Mouse (Mus musculus) frontal cortex, adult (tissue): ENCODE measurements at regions not wholly inside any gene's neighbourhood (a gene's known extent, or its start where the extent isn't known, plus 50 kb on each side); places are given as distances from the start of the nearest gene placed in this dataset.

Source experiments
- ATAC-seq: cut with Nextera tagmentation; 2 replicates; pipeline ENCODE4 v1.9.2; 2017; ENCODE audit warnings: mild to moderate bottlenecking, moderate library complexity, mixed read lengths; ENCODE audit not compliant: low TSS enrichment

DNA sequence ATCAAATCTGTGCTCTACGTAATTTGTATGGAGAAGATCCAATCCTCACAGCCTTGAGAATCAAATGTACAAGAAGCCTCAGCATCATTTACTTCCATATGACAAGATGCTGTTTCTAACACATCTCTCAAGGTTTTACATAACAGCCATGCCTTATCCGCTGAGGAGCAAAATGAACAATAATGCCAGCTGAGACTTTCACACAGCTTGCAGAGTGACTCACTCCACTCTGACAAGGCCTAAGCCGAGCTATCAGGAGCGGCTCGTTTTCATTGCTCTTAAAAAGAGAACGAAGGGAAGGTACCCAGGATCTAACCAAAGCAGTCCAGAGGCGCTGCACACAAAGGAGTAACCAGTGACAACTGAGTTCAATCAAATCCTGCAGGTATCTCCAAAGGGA is 803.5 kb downstream of the Efna5 start:
- peak; percentile 100 for ATAC-seq

DNA sequence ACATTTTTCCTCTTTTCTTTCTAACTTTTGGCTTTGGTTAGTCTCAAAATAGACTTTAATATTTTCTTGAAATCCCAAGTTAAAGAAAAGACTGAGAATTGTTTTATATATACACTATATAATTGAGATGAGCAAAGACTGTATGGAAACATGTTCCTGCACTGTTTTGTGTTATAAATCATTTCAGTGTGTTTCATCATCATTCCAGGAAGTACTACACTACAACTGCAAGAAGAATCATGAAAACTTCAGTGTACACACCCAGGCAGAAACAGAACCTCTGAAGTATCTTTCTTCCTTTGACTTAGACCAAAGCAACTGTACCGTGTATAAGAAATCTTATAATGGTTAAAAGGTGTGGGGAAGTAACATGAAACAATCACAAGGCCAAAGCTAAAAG is 816.2 kb downstream of the Efna5 start:
- ATAC-seq: no peak

DNA sequence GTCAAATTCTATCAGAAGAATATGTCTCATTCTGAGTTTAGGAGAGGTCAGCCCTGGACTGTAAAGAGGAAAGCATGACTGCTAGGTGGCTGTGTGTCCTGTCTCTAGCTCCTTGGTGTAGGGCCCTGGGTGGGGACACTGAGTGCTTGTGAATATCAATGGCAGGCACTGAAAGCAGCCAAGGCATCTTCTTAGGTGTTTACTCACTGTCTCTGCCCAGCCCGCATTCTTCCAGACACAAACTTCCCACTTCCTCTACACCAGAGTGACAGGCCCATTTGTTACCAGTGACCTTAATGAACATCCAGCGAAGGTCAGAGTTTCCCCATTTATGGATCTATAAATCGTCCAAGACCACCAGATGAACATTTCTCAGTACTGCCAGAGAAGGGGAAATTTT is 823.1 kb downstream of the Efna5 start:
- no peak for ATAC-seq

DNA sequence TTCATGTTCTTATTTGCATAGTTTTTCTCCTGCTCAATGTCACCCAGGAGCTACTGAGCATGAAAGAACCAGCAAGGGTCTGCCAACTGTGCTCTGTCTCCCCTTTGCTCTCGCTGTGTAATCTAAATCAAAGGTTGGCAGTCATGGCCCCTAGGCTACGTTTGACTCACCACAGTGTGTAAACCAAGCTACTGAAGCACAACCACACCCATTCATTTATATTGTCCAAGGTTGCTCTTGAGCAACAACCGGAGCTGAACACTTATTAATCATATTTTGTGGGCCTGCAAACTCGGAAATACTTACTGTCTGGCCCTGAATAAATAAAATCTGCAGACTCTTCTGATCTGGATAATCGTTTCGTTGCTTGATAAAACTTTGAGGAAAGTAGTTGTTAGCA is 826.3 kb downstream of the Efna5 start:
- no peak for ATAC-seq

DNA sequence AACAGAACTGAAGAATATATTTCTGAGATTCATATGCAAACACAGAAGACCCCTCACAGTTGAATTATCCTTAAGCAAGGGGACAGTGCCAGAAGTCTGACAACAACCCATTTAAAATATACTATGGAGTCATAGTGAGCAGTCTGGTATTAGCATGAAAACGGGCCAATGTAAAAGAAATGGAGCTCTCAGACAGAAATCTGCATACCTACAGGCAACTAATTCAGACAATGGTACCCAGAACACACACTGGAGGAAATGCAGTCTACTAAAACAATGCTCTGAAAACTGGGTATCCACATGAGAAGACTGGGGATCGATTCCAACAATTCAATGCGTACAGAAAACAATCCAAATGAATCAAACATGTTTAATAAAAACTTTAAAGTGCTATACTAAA is 832.1 kb downstream of the Efna5 start:
- no peak for ATAC-seq

DNA sequence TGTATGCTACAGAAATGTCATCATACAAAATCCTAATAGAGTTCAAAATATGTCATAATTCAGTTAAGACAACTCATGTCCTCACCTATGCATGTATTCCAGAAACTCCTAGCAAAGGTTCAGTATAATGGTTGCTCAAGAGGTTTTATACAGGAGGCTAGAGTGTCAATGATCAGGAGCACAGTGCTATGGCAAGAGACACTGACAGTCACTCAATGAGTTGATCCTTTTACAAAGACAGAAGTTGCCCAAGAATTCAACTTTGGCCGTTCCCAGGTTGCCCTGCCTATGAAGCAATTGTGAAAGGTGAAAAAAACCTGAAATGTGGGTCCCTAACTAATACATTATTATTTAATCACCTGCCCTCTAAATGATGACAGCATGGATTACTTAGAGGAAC is 850.5 kb downstream of the Efna5 start:
- ATAC-seq: no peak
